Mouse (Mus musculus) spleen, postnatal 0 days (tissue): ENCODE results near the gene Gm10681. TPM values are rescaled to one million over a fixed set of nuclear protein-coding genes. Genes with fewer than 3 reads are reported as not detected.

Experiments
- polyA plus RNA-seq: library from polyadenylated mRNA; unstranded; fragments of >200 nt; fragmentation: Nextera tagmentation; extraction: Ambion mirVana; gene quantifications from 2 replicates; pipeline ENCODE4 v1.2.1, GENCODE M21; 2015

Gm10681 gene
- not detected in 2 replicates for polyA plus RNA-seq

DNA sequence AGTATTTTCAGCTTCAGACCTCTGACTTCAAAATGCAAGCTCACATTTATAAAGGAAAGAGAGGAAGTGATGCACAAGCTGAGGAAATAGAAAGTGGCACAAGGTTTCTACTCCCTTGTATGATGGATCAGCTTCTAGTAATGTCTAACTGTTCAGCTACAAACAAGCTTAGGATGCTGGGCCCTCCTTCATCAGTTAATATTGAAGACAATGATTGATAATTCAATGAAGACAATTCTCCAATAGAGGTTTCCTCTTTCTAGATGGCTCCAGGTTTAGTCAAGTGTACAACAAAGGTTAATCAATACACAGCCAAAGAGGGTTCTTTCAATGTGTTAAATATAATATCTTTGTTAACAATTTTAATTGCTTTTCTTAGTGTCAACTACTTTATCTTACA is at the start of gene Gm10681:
Gene Gm10681 (minus strand): TSS at position 101 of the 400 bp plus-strand sequence.

DNA sequence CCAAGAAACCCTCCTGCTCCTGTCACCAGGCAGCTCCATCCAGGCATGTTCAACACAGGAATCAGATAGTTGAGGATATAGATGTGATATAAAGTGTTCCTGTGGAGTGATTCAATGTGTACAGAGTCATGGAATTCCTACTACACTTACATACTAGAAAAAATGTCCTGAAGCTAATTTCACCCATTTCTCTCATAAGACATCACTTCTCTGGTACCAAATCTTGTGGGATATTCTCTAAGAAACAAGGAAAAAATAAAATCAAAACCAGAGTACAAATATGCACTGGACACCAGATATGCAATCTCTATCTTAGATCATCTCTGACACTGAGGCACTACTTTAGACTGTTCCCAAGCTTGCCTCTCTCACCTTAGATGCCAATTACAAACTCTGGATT is 41.5 kb upstream of the Gm10681 start, which contains the start of gene Hsd3b5:
Gene Hsd3b5 (minus strand): TSS at position 101 of the 400 bp plus-strand sequence.

DNA sequence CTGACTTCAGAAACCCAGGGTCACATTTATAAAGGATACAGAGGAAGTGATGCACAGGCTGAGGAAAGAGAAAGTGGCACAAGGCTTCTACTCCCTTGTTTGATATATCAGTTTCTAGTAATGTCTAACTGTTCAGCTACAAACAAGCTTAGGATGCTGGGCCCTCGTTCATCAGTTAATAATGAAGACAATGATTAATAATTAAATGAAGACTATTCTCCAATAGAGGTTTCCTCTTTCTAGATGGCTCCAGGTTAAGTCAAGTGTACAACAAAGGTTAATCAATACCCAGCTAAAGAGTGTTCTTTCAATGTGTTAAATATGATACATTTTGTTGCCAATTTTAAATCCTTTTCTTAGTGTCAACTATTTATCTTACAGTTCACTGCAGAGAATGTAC is 78.2 kb downstream of the Gm10681 start, which contains the start of gene Hsd3b4:
Gene Hsd3b4 (minus strand): TSS at position 101 of the 400 bp plus-strand sequence.

Other genes with a start within 250 kb of the Gm10681 start
- 70.5 and 71.3 TPM in 2 replicates for gene Phgdh, start 248.8 kb downstream of the Gm10681 start, polyA plus RNA-seq
- gene Zfp697, start 206.3 kb downstream of the Gm10681 start, polyA plus RNA-seq, result 0.72 and 1.1 TPM in 2 replicates
- not detected in 2 replicates for gene Gm4450, start 131.7 kb downstream of the Gm10681 start, polyA plus RNA-seq
- not detected in 2 replicates for gene Hsd3b4, start 78.3 kb downstream of the Gm10681 start, polyA plus RNA-seq
- not detected in 2 replicates for gene Hsd3b5, start 41.4 kb upstream of the Gm10681 start, polyA plus RNA-seq
- gene Hsd3b2, start 135.7 kb upstream of the Gm10681 start, polyA plus RNA-seq, result not detected in 2 replicates
- gene Hsd3b3, start 174.3 kb upstream of the Gm10681 start, polyA plus RNA-seq, result not detected in 2 replicates
- gene Hsd3b6, start 225.6 kb upstream of the Gm10681 start, polyA plus RNA-seq, result 0.10 and 0.13 TPM in 2 replicates